Mouse (Mus musculus): ENCODE measurements at regions not wholly inside any gene's neighbourhood (a gene's known extent, or its start where the extent isn't known, plus 50 kb on each side); places are given as distances from the start of the nearest gene placed in this dataset.

DNA sequence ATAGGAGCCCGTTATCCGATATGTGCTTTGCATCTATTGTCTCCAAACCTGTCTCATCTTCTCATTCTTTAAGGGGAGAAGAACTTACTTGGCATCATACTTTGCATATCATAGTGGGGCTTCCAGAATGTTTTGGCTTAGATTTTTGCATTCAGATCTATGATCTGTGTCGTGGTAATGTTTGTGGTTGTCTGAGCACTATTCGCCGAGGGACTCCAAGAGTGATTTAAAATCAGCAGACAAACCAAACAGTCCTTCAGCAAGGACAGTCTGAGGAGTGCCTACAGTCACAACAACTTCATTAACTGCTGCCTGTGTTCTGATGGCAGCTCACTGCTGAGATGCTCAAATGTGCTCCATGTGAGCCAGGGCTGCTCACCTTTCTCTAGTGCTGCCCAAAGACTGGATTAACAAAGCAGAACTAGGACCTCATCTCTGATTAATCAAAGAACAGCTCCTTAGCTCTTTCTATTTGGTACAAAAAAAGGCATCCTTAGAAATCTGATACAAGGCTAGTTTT is 182.5 kb downstream of the Enc1 start:
- Histone ChIP-seq H3K4me1 (peaks cover 17% of the 10 kb centered on the region), H3K4me2 (replicated peaks) (no peak overlapping the region), H3K4me3 (no peak overlapping the region), H3K36me3 (no peaks in the 10 kb centered on the region), H3K9ac (no peak overlapping the region), H3K27me3 (no peaks in the 10 kb centered on the region), H3K9me3 (no peaks in the 10 kb centered on the region), H3K27ac (no peak overlapping the region)
- WGBS: 78% methylated on average over 5 of the region's 5 CpGs
- no peak for ATAC-seq (ENCODE audit: insufficient number of reproducible peaks, insufficient read depth, low FRiP score, low TSS enrichment)

GRCm38 (mm10) chr13:97422897-97423296 is 182.0 kb downstream of the Enc1 start:
- H3K36me3 ChIP-seq: no peaks in the 10 kb centered on the region
- no peaks in the 10 kb centered on the region for H3K27me3 ChIP-seq
- H3K4me2 ChIP-seq (replicated peaks): no peak overlapping the region
- no peak for ATAC-seq (ENCODE audit: insufficient number of reproducible peaks, insufficient read depth, low FRiP score, low TSS enrichment)
- H3K4me3 ChIP-seq: no peak overlapping the region
- peaks cover 20% of the 10 kb centered on the region for H3K4me1 ChIP-seq
- 87% methylated on average over 7 of the region's 7 CpGs for WGBS
- no peak overlapping the region for H3K27ac ChIP-seq
- H3K9me3 ChIP-seq: no peaks in the 10 kb centered on the region
- H3K9ac ChIP-seq: no peak overlapping the region

GRCm38 (mm10) chr13:97421831-97422230 is 180.9 kb downstream of the Enc1 start:
- Histone ChIP-seq H3K27me3 (no peaks in the 10 kb centered on the region), H3K36me3 (no peaks in the 10 kb centered on the region), H3K4me1 (peaks cover 21% of the 10 kb centered on the region), H3K4me3 (no peak overlapping the region), H3K27ac (no peak overlapping the region), H3K9ac (no peak overlapping the region), H3K4me2 (replicated peaks) (no peak overlapping the region), H3K9me3 (no peaks in the 10 kb centered on the region)
- WGBS: 82% methylated on average over 3 of the region's 3 CpGs
- no peak for ATAC-seq (ENCODE audit: insufficient number of reproducible peaks, insufficient read depth, low FRiP score, low TSS enrichment)

GRCm38 (mm10) chr13:97420773-97421172 is 179.9 kb downstream of the Enc1 start:
- WGBS: 45% methylated on average over 3 of the region's 3 CpGs
- H3K36me3 ChIP-seq: no peaks in the 10 kb centered on the region
- H3K9ac ChIP-seq: no peak overlapping the region
- no peak overlapping the region for H3K4me2 ChIP-seq (replicated peaks)
- H3K9me3 ChIP-seq: no peaks in the 10 kb centered on the region
- no peak for ATAC-seq (ENCODE audit: insufficient number of reproducible peaks, insufficient read depth, low FRiP score, low TSS enrichment)
- no peak overlapping the region for H3K4me3 ChIP-seq
- peaks cover 20% of the 10 kb centered on the region for H3K4me1 ChIP-seq
- no peaks in the 10 kb centered on the region for H3K27me3 ChIP-seq
- no peak overlapping the region for H3K27ac ChIP-seq

DNA sequence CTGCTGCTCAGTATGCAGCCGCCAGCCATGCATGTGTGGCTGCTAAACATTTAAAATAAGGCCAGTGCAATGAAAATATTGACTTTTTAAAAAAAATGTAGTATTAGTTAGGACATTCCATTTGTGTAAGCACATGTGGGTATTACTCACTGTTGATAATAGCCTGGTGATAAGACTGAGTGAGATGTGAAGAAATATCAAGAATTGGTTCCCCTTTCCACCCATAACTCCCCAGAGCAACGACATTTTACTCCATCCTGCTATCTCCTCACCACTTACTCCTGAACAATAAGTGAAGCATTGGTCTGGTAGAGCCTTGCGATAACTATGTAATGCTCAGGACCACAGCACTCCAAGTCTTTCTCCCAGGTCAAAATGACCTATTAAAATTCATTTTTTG is 178.2 kb downstream of the Enc1 start:
- H3K27ac ChIP-seq: no peak overlapping the region
- H3K9me3 ChIP-seq: no peaks in the 10 kb centered on the region
- H3K4me1 ChIP-seq: peaks cover 10% of the 10 kb centered on the region
- no peak for ATAC-seq (ENCODE audit: insufficient number of reproducible peaks, insufficient read depth, low FRiP score, low TSS enrichment)
- H3K27me3 ChIP-seq: no peaks in the 10 kb centered on the region
- H3K4me2 ChIP-seq (replicated peaks): no peak overlapping the region
- WGBS: 88% methylated on average over 3 of the region's 3 CpGs
- H3K4me3 ChIP-seq: no peak overlapping the region
- H3K9ac ChIP-seq: no peak overlapping the region
- H3K36me3 ChIP-seq: no peaks in the 10 kb centered on the region

- Histone ChIP-seq H3K4me2 (replicated peaks) (no peak overlapping the region), H3K27ac (no peak overlapping the region), H3K9ac (no peak overlapping the region), H3K4me3 (no peak overlapping the region), H3K27me3 (no peaks in the 10 kb centered on the region), H3K36me3 (no peaks in the 10 kb centered on the region), H3K4me1 (0 out of 2 replicates have a peak, but pooled peaks cover 6% of the 10 kb centered on the region), H3K9me3 (no peaks in the 10 kb centered on the region)
- no peak for ATAC-seq (ENCODE audit: insufficient number of reproducible peaks, insufficient read depth, low FRiP score, low TSS enrichment)
- 81% methylated on average over 8 of the region's 8 CpGs for WGBS
These were observed 177.8 kb downstream of the Enc1 start for GRCm38 (mm10) chr13:97418681-97419080.

DNA sequence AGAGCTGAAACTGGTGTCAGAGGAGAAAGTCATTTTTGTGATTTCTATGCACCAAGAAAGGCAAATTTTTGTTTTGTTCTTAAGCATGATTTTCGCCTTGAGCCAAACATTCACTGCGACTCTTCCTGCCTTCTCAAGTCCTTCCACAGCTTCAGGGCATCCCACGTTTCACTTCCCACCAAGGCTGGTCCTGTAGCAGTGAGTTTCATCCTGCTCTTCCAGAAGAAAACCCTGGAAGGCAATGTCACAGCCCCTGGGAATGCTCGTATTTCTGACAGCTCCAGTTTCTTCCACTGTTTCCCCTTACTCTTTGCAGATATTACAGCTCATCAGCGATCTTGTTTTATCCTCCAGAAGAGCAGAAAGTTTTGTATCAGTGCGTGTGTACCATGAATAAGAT is 177.2 kb downstream of the Enc1 start:
- no peak overlapping the region for H3K4me2 ChIP-seq (replicated peaks)
- H3K36me3 ChIP-seq: no peaks in the 10 kb centered on the region
- no peaks in the 10 kb centered on the region for H3K27me3 ChIP-seq
- no peak for ATAC-seq (ENCODE audit: insufficient number of reproducible peaks, insufficient read depth, low FRiP score, low TSS enrichment)
- WGBS: 55% methylated on average over 6 of the region's 6 CpGs
- H3K9ac ChIP-seq: no peak overlapping the region
- no peaks in the 10 kb centered on the region for H3K9me3 ChIP-seq
- no peak overlapping the region for H3K27ac ChIP-seq
- no peak overlapping the region for H3K4me3 ChIP-seq
- 0 out of 2 replicates have a peak, but pooled peaks cover 3% of the 10 kb centered on the region for H3K4me1 ChIP-seq

GRCm38 (mm10) chr13:97415927-97416709 is 175.2 kb downstream of the Enc1 start:
- 71% methylated on average over 10 of the region's 10 CpGs for WGBS

DNA sequence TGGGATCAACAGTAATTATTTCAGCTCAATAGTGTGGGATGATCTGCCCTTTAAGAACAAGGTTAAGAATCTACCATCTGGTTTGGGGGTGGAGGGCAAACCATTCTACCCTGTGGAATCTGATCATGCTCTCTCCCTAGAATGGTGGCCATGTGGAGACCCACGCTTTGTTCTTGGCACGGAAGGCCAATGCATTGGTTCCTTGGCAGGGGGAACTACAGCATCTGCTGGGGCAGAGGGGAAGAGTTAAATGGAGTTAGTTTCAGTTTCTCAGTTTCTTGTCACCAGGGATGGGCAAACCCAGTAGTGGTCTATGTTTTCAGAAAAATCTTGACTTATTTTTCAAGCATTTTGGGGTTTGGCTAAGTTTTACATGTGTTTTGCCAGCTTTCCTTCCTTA is 174.5 kb downstream of the Enc1 start:
- no peak overlapping the region for H3K27ac ChIP-seq
- no peak overlapping the region for H3K4me2 ChIP-seq (replicated peaks)
- ATAC-seq (ENCODE audit: insufficient number of reproducible peaks, insufficient read depth, low FRiP score, low TSS enrichment): no peak
- H3K27me3 ChIP-seq: no peaks in the 10 kb centered on the region
- 82% methylated on average over 2 of the region's 2 CpGs for WGBS
- no peak overlapping the region for H3K9ac ChIP-seq
- H3K4me1 ChIP-seq: peaks cover 13% of the 10 kb centered on the region; the same call in 1 of the 2 replicates
- no peaks in the 10 kb centered on the region for H3K36me3 ChIP-seq
- H3K4me3 ChIP-seq: no peak overlapping the region
- no peaks in the 10 kb centered on the region for H3K9me3 ChIP-seq

More at GRCm38 (mm10) chr13:97415927-97416709, 175.2 kb downstream of the Enc1 start:
- no peak overlapping the region for H3K9ac ChIP-seq
- no peaks in the 10 kb centered on the region for H3K36me3 ChIP-seq
- ATAC-seq (ENCODE audit: insufficient number of reproducible peaks, insufficient read depth, low FRiP score, low TSS enrichment): no peak
- H3K27ac ChIP-seq: no peak overlapping the region
- H3K9me3 ChIP-seq: no peaks in the 10 kb centered on the region
- no peak overlapping the region for H3K4me3 ChIP-seq
- H3K4me1 ChIP-seq: peaks cover 7% of the 10 kb centered on the region; the same call in 1 of the 2 replicates
- H3K4me2 ChIP-seq (replicated peaks): no peak overlapping the region
- no peaks in the 10 kb centered on the region for H3K27me3 ChIP-seq

GRCm38 (mm10) chr13:97412151-97412550 is 171.2 kb downstream of the Enc1 start:
- H3K36me3 ChIP-seq: no peaks in the 10 kb centered on the region
- H3K9ac ChIP-seq: no peak overlapping the region
- no peaks in the 10 kb centered on the region for H3K9me3 ChIP-seq
- H3K27me3 ChIP-seq: no peaks in the 10 kb centered on the region
- H3K27ac ChIP-seq: no peak overlapping the region
- H3K4me3 ChIP-seq: no peak overlapping the region
- WGBS: 60% methylated on average over 4 of the region's 4 CpGs
- H3K4me1 ChIP-seq: peaks cover 16% of the 10 kb centered on the region
- no peak for ATAC-seq (ENCODE audit: insufficient number of reproducible peaks, insufficient read depth, low FRiP score, low TSS enrichment)
- no peak overlapping the region for H3K4me2 ChIP-seq (replicated peaks)

DNA sequence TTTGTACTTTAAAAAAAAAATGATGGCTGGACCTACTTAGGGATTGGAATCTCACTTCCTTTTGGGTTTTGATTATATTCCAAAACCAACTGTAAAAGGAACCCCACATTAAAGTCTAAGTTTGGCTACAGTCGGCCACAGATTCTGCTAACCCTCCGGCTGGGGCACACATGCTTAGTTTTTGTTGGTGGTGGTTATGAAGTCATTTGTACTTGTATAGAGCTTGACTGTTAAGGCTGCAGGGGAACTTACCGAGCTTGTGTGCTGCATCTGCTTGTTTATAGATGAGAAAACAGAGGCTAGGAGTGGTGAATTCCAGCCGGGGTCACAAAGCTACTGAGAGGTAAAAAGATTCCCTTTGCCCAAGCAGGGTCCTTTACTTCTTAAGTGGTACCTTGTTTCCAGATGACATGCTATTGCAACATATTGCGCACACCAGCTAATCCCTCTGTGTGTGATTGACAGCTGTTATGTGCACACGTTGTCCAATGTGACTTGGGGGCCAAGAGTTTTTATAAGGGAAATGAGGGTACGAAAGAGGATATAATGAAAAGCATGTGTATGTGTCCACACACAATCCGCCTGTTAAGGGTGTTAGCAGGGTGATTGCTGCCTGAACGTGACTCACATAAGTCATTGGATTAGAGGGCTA is 169.8 kb downstream of the Enc1 start:
- no peak overlapping the region for H3K4me2 ChIP-seq (replicated peaks)
- no peaks in the 10 kb centered on the region for H3K36me3 ChIP-seq
- H3K4me1 ChIP-seq: peaks cover 25% of the 10 kb centered on the region
- 32% methylated on average over 9 of the region's 9 CpGs for WGBS
- no peaks in the 10 kb centered on the region for H3K9me3 ChIP-seq
- H3K27me3 ChIP-seq: no peaks in the 10 kb centered on the region
- H3K4me3 ChIP-seq: no peak overlapping the region
- H3K27ac ChIP-seq: no peak overlapping the region
- ATAC-seq (ENCODE audit: insufficient number of reproducible peaks, insufficient read depth, low FRiP score, low TSS enrichment): no peak
- no peak overlapping the region for H3K9ac ChIP-seq

DNA sequence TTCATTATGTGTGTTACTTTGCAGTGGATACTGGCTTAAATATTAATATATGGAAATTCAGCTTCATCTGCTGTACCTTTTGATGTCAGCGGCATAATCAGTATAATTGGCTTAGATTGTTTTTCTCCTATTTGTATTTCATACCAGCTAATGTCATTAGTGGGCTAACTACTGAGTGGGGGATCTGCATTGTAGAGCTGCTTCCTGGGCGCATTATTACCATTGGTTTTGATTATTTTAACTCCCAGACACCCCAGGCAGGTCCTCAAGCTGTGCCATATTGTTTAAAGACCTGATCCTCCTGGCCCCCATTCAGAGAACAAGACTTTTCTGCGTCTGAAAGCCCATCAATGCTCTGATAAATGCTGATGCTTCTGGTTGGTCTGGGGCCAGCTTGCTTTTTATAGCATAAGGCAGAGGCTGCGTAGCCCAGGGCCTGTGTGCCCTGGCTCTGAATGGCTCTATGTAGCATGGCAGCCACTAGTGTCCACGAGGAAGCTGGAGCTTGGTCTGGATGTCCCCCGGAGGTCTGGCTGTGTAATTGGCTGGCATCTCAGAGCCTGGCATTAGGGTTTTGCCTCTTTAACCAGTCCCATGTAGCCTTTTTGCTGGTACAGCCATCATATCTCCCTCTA is 169.1 kb downstream of the Enc1 start:
- Histone ChIP-seq H3K4me1 (peaks cover 25% of the 10 kb centered on the region), H3K36me3 (no peaks in the 10 kb centered on the region), H3K27me3 (no peaks in the 10 kb centered on the region), H3K4me2 (replicated peaks) (no peak overlapping the region), H3K4me3 (no peak overlapping the region), H3K9me3 (no peaks in the 10 kb centered on the region), H3K9ac (no peak overlapping the region), H3K27ac (no peak overlapping the region)
- no peak for ATAC-seq (ENCODE audit: insufficient number of reproducible peaks, insufficient read depth, low FRiP score, low TSS enrichment)
- WGBS: 66% methylated on average over 6 of the region's 6 CpGs
